Mouse (Mus musculus): ENCODE data around the gene Dgki.

GRCm38 (mm10) chr6:36936816-36937215, 363.2 kb downstream of the Dgki start:
- TF ChIP-seq CTCF (IDR thresholded peaks at IDR 0.05; ENCODE audit: low read depth) (no peak), EP300 (IDR thresholded peaks at IDR 0.05; ENCODE audit: low read depth) (no peak)

All from liver, embryonic 14.5 days (tissue).